Mouse (Mus musculus): ENCODE measurements at regions not wholly inside any gene's neighbourhood (a gene's known extent, or its start where the extent isn't known, plus 50 kb on each side); places are given as distances from the start of the nearest gene placed in this dataset.

- H3K27ac ChIP-seq = peak overlapping the region; percentile 52
- H3K4me1 ChIP-seq = 0 out of 2 replicates have a peak, but pooled peaks cover 9% of the 10 kb centered on the region
- no peaks in the 10 kb centered on the region for H3K9me3 ChIP-seq
- no peaks in the 10 kb centered on the region for H3K27me3 ChIP-seq (ENCODE audit: insufficient read depth, poor library complexity, severe bottlenecking)
- H3K36me3 ChIP-seq = no peaks in the 10 kb centered on the region
- no peak overlapping the region for H3K4me3 ChIP-seq
- no peak for DNase-seq (ENCODE audit: low spot score)
- 25% methylated on average over 2 of the region's 2 CpGs for WGBS
These were observed 75.4 kb upstream of the Nepro start for GRCm38 (mm10) chr16:44648547-44649223.

- Histone ChIP-seq H3K9me3 (no peaks in the 10 kb centered on the region), H3K27ac (0 out of 2 replicates have a peak overlapping the region, but pooled peaks have one; percentile 37), H3K36me3 (no peaks in the 10 kb centered on the region), H3K4me1 (0 out of 2 replicates have a peak, but pooled peaks cover 7% of the 10 kb centered on the region), H3K4me3 (no peak overlapping the region), H3K27me3 (ENCODE audit: insufficient read depth, poor library complexity, severe bottlenecking) (no peaks in the 10 kb centered on the region)
- DNase-seq (ENCODE audit: low spot score) = no peak
- 29% methylated on average over 4 of the region's 4 CpGs for WGBS
These were observed 80.1 kb upstream of the Nepro start for GRCm38 (mm10) chr16:44643992-44644391.

- peaks cover 15% of the 10 kb centered on the region for H3K4me1 ChIP-seq
- WGBS = 85% methylated on average over 3 of the region's 3 CpGs
- DNase-seq (ENCODE audit: low spot score) = no peak
- no peaks in the 10 kb centered on the region for H3K27me3 ChIP-seq (ENCODE audit: insufficient read depth, poor library complexity, severe bottlenecking)
- no peaks in the 10 kb centered on the region for H3K36me3 ChIP-seq
- H3K27ac ChIP-seq = no peak overlapping the region
- no peaks in the 10 kb centered on the region for H3K9me3 ChIP-seq
- no peak overlapping the region for H3K4me3 ChIP-seq
These were observed 78.4 kb upstream of the Boc start for GRCm38 (mm10) chr16:44637100-44637499.

- H3K27me3 ChIP-seq (ENCODE audit: insufficient read depth, poor library complexity, severe bottlenecking) = no peaks in the 10 kb centered on the region
- DNase-seq (ENCODE audit: low spot score) = no peak
- no peak overlapping the region for H3K4me3 ChIP-seq
- no peaks in the 10 kb centered on the region for H3K36me3 ChIP-seq
- no peak overlapping the region for H3K27ac ChIP-seq
- H3K9me3 ChIP-seq = no peaks in the 10 kb centered on the region
- H3K4me1 ChIP-seq = peaks cover 24% of the 10 kb centered on the region
- 93% methylated on average over 4 of the region's 4 CpGs for WGBS
These were observed 75.8 kb upstream of the Boc start for GRCm38 (mm10) chr16:44634486-44634885.

GRCm38 (mm10) chr16:44633059-44633667, 74.5 kb upstream of the Boc start:
- H3K9me3 ChIP-seq = no peaks in the 10 kb centered on the region
- H3K27me3 ChIP-seq (ENCODE audit: insufficient read depth, poor library complexity, severe bottlenecking) = no peaks in the 10 kb centered on the region
- no peaks in the 10 kb centered on the region for H3K36me3 ChIP-seq
- no peak overlapping the region for H3K4me3 ChIP-seq
- peaks cover 24% of the 10 kb centered on the region for H3K4me1 ChIP-seq
- 54% methylated on average over 9 of the region's 9 CpGs for WGBS
- no peak for DNase-seq (ENCODE audit: low spot score)
- H3K27ac ChIP-seq = peak overlapping the region; percentile 64

- DNase-seq (ENCODE audit: low spot score) = no peak
- Histone ChIP-seq H3K4me1 (peaks cover 24% of the 10 kb centered on the region), H3K9me3 (no peaks in the 10 kb centered on the region), H3K4me3 (no peak overlapping the region), H3K36me3 (no peaks in the 10 kb centered on the region), H3K27me3 (ENCODE audit: insufficient read depth, poor library complexity, severe bottlenecking) (no peaks in the 10 kb centered on the region), H3K27ac (peak overlapping the region; percentile 64)
- 28% methylated on average over 9 of the region's 9 CpGs for WGBS
These were observed 73.8 kb upstream of the Boc start for GRCm38 (mm10) chr16:44632330-44633058.

GRCm38 (mm10) chr16:44631357-44632053, 72.8 kb upstream of the Boc start:
- Histone ChIP-seq H3K4me3 (no peak overlapping the region), H3K27me3 (ENCODE audit: insufficient read depth, poor library complexity, severe bottlenecking) (no peaks in the 10 kb centered on the region), H3K4me1 (peaks cover 24% of the 10 kb centered on the region), H3K27ac (peak overlapping the region; percentile 64; the same call in 1 of the 2 replicates), H3K36me3 (no peaks in the 10 kb centered on the region), H3K9me3 (no peaks in the 10 kb centered on the region)
- no peak for DNase-seq (ENCODE audit: low spot score)
- 70% methylated on average over 4 of the region's 4 CpGs for WGBS

- Histone ChIP-seq H3K36me3 (no peaks in the 10 kb centered on the region), H3K4me3 (no peak overlapping the region), H3K27ac (peak overlapping the region; percentile 36; the same call in 1 of the 2 replicates), H3K9me3 (no peaks in the 10 kb centered on the region), H3K27me3 (ENCODE audit: insufficient read depth, poor library complexity, severe bottlenecking) (no peaks in the 10 kb centered on the region), H3K4me1 (peaks cover 24% of the 10 kb centered on the region)
- no peak for DNase-seq (ENCODE audit: low spot score)
- WGBS = 75% methylated on average over 9 of the region's 9 CpGs
These were observed 72.2 kb upstream of the Boc start for GRCm38 (mm10) chr16:44630861-44631260.

- Histone ChIP-seq H3K9me3 (no peaks in the 10 kb centered on the region), H3K27me3 (ENCODE audit: insufficient read depth, poor library complexity, severe bottlenecking) (no peaks in the 10 kb centered on the region), H3K36me3 (no peaks in the 10 kb centered on the region), H3K4me3 (no peak overlapping the region), H3K27ac (no peak overlapping the region), H3K4me1 (peaks cover 24% of the 10 kb centered on the region)
- no peak for DNase-seq (ENCODE audit: low spot score)
- WGBS = 72% methylated on average over 9 of the region's 9 CpGs
These were observed 71.7 kb upstream of the Boc start for GRCm38 (mm10) chr16:44630426-44630825.

- Histone ChIP-seq H3K27ac (no peak overlapping the region), H3K36me3 (no peaks in the 10 kb centered on the region), H3K27me3 (ENCODE audit: insufficient read depth, poor library complexity, severe bottlenecking) (no peaks in the 10 kb centered on the region), H3K4me1 (peaks cover 24% of the 10 kb centered on the region), H3K4me3 (no peak overlapping the region), H3K9me3 (no peaks in the 10 kb centered on the region)
- 66% methylated on average over 8 of the region's 8 CpGs for whole genome bisulfite sequencing
- DNase-seq (ENCODE audit: low spot score) = no peak
These were observed 70.9 kb upstream of the Boc start for GRCm38 (mm10) chr16:44629296-44630275.

- Histone ChIP-seq H3K27me3 (ENCODE audit: insufficient read depth, poor library complexity, severe bottlenecking) (no peaks in the 10 kb centered on the region), H3K36me3 (no peaks in the 10 kb centered on the region), H3K27ac (no peak overlapping the region), H3K4me1 (0 out of 2 replicates have a peak, but pooled peaks cover under 1% of the 10 kb centered on the region), H3K9me3 (no peaks in the 10 kb centered on the region), H3K4me3 (no peak overlapping the region)
- DNase-seq (ENCODE audit: low spot score) = no peak
- WGBS = 81% methylated on average over 3 of the region's 3 CpGs
These were observed 67.2 kb upstream of the Boc start for GRCm38 (mm10) chr16:44625871-44626293.

- H3K27me3 ChIP-seq (ENCODE audit: insufficient read depth, poor library complexity, severe bottlenecking) = no peaks in the 10 kb centered on the region
- H3K4me3 ChIP-seq = no peak overlapping the region
- no peak for DNase-seq (ENCODE audit: low spot score)
- no peaks in the 10 kb centered on the region for H3K4me1 ChIP-seq
- WGBS = 71% methylated on average over 6 of the region's 6 CpGs
- no peaks in the 10 kb centered on the region for H3K36me3 ChIP-seq
- no peak overlapping the region for H3K27ac ChIP-seq
- no peaks in the 10 kb centered on the region for H3K9me3 ChIP-seq
These were observed 66.5 kb upstream of the Boc start for GRCm38 (mm10) chr16:44625108-44625616.

Data from heart, embryonic 10.5 days (tissue).